Mouse (Mus musculus) kidney, embryonic 14.5 days (tissue): ENCODE data around the gene Gm2431. TPM values are rescaled to one million over a fixed set of nuclear protein-coding genes. Genes with fewer than 3 reads are reported as not detected.
"Not testable (repeated sequence)": the region's sequence is repeated elsewhere in the genome, so short reads cannot be mapped to it uniquely, and the experiment has no call there.

ENCODE experiments used
- ATAC-seq: fragments of 200-750 bp; cut with Nextera tagmentation; 2 replicates; pipeline ENCODE4 v1.8.0; 2017; ENCODE audit warnings: moderate number of reproducible peaks, mild to moderate bottlenecking, moderate TSS enrichment, moderate library complexity; ENCODE audit not compliant: low FRiP score, low TSS enrichment
- H3K27ac ChIP-seq: fragments of 300-500 bp; sonication (generic); 2 replicates; pipeline ENCODE4 v1.5.1; 2014; ENCODE audit warnings: low read depth, mild to moderate bottlenecking, low read length, moderate library complexity, mixed read lengths
- H3K27me3 ChIP-seq: fragments of 300-500 bp; sonication (generic); 2 replicates; pipeline ENCODE4 v1.6.1; 2014; ENCODE audit warnings: mild to moderate bottlenecking, low read length; ENCODE audit not compliant: control insufficient read depth, insufficient read depth
- H3K36me3 ChIP-seq: fragments of 300-500 bp; sonication (generic); 2 replicates; pipeline ENCODE4 v1.6.1; 2014; ENCODE audit warnings: low read length, mixed read lengths; ENCODE audit not compliant: control insufficient read depth, insufficient read depth
- H3K4me1 ChIP-seq: fragments of 300-500 bp; sonication (generic); 2 replicates; pipeline ENCODE4 v1.6.1; 2014; ENCODE audit warnings: low read length, mixed read lengths; ENCODE audit not compliant: control insufficient read depth, insufficient read depth
- H3K4me2 ChIP-seq: fragments of 300-500 bp; sonication (generic); replicated peaks from 2 replicates; pipeline ENCODE4 v1.6.1; 2014; ENCODE audit warnings: low read depth, mild to moderate bottlenecking, low read length
- H3K4me3 ChIP-seq: fragments of 300-500 bp; sonication (generic); 2 replicates; pipeline ENCODE4 v1.5.1; 2014; ENCODE audit warnings: mild to moderate bottlenecking, low read length
- H3K9ac ChIP-seq: fragments of 300-500 bp; sonication (generic); 2 replicates; pipeline ENCODE4 v1.6.1; 2014; ENCODE audit warnings: low read depth, mild to moderate bottlenecking, low read length, moderate library complexity
- H3K9me3 ChIP-seq: fragments of 300-500 bp; sonication (generic); 2 replicates; pipeline ENCODE4 v1.6.1; 2016; ENCODE audit warnings: low read length; ENCODE audit not compliant: control insufficient read depth
- WGBS: fragments of 180-500 bp; shearing (Covaris S2); extraction: QIAGEN DNeasy Blood & Tissue Kit; methylation state at CpG from one replicate; pipeline ENCODE4 v1.1.7; 2014; 5-methylcytosine and 5-hydroxymethylcytosine counted together
- polyA plus RNA-seq: library from polyadenylated mRNA; unstranded; fragments of >200 nt; fragmentation: Nextera tagmentation; extraction: Ambion mirVana; gene quantifications from 2 replicates; pipeline ENCODE4 v1.2.1, GENCODE M21; 2014

The Gm2431 gene
- polyA plus RNA-seq, 1 experiment from 2014 or later: not detected

- peak; percentile 77 for ATAC-seq
- WGBS: under 1% methylated on average over 19 of the region's 19 CpGs
- peaks cover 11% of the 10 kb centered on the region; the same call in 1 of the 2 replicates for H3K4me1 ChIP-seq
Observed at GRCm38 (mm10) chr7:142284615-142285080, 26.5 kb upstream of the Gm2431 start.

GRCm38 (mm10) chr7:142284023-142284591, 26.0 kb upstream of the Gm2431 start:
- Histone ChIP-seq H3K36me3 (no peaks in the 10 kb centered on the region), H3K4me1 (peaks cover 11% of the 10 kb centered on the region; the same call in 1 of the 2 replicates), H3K4me3 (peak overlapping the region; percentile 59), H3K27ac (peak overlapping the region; percentile 95), H3K4me2 (peak overlapping the region; percentile 79), H3K9me3 (no peaks in the 10 kb centered on the region), H3K9ac (peak overlapping the region; percentile 75), H3K27me3 (no peaks in the 10 kb centered on the region)
- WGBS: under 1% methylated on average over 38 of the region's 38 CpGs
- peak; percentile 82 for ATAC-seq

More at GRCm38 (mm10) chr7:142284615-142285080, 26.5 kb upstream of the Gm2431 start:
- Histone ChIP-seq H3K4me2 (peak overlapping the region; percentile 79), H3K4me3 (peak overlapping the region; percentile 59), H3K9ac (peak overlapping the region; percentile 75), H3K9me3 (no peaks in the 10 kb centered on the region), H3K36me3 (no peaks in the 10 kb centered on the region), H3K27me3 (no peaks in the 10 kb centered on the region), H3K27ac (peak overlapping the region; percentile 95)

DNA sequence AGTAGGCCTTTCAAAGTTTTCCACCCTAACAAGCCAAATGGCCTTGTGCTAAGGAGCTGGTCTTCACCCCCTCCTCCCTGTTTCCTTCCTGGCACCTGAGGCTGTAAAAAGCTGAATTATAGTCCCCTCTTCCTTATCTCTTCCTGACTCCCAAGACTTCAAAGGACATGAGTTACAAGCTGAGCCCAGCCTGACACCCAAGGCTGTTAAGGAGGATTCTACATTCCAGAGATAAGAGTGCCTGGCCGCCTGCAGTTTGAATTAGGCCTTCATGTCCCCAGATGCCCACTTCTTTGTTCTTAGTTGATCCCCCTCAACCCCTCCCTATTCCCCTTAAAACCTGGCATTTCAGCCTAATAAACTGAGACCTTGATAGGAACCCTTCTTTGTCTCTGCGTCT, 24.7 kb upstream of the Gm2431 start:
- Histone ChIP-seq H3K9ac (0 out of 2 replicates have a peak overlapping the region, but pooled peaks have one; percentile 75), H3K27ac (0 out of 2 replicates have a peak overlapping the region, but pooled peaks have one; percentile 95), H3K4me2 (peak overlapping the region; percentile 79), H3K4me1 (peaks cover 11% of the 10 kb centered on the region; the same call in 1 of the 2 replicates)
- H3K27me3 ChIP-seq, H3K9me3 ChIP-seq, ATAC-seq, H3K36me3 ChIP-seq, H3K4me3 ChIP-seq: not testable (repeated sequence)
- WGBS: 12% methylated on average over 2 of the region's 2 CpGs

GRCm38 (mm10) chr7:142279291-142279690, 21.1 kb upstream of the Gm2431 start:
- WGBS: 75% methylated on average over 1 of the region's 1 CpGs
- H3K4me3 ChIP-seq, H3K36me3 ChIP-seq, ATAC-seq, H3K4me1 ChIP-seq, H3K9ac ChIP-seq, H3K27me3 ChIP-seq, H3K9me3 ChIP-seq, H3K27ac ChIP-seq, H3K4me2 ChIP-seq: not testable (repeated sequence)

GRCm38 (mm10) chr7:142278183-142278582, 20.0 kb upstream of the Gm2431 start:
- WGBS: 0% methylated on average over 3 of the region's 3 CpGs

DNA sequence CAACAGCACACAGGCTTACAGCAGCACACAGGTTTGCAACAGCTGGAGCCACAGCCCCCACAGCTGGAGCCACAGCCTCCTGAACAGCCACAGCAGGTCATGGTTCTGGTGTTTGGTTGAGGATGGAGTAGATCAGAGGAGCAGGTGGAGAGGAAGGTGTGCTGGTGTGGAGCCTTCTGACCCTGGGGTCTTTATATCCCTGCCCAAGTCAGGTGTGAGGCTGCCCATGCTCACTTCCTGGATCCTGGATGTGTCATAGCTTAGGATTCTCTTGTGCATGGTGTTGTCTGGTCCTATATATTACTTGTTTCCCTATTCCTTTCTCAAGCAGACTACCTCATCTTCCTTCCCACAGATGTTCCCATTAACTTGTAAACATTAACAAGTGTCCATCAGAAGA, 16.1 kb upstream of the Gm2431 start, which contains the start of gene Gm4559:
Gene Gm4559 (minus strand): TSS at position 101 of the 400 bp plus-strand sequence.
- not testable (repeated sequence) for H3K36me3 ChIP-seq, H3K4me2 ChIP-seq, H3K27me3 ChIP-seq, H3K4me3 ChIP-seq, ATAC-seq, H3K27ac ChIP-seq, H3K4me1 ChIP-seq, H3K9me3 ChIP-seq, H3K9ac ChIP-seq

More at GRCm38 (mm10) chr7:142278183-142278582, 20.0 kb upstream of the Gm2431 start:
- H3K4me1 ChIP-seq, H3K27me3 ChIP-seq, H3K4me2 ChIP-seq, H3K4me3 ChIP-seq, H3K27ac ChIP-seq, H3K36me3 ChIP-seq, H3K9me3 ChIP-seq, H3K9ac ChIP-seq: not testable (repeated sequence)
- ATAC-seq: peak; percentile 59; the same call in 1 of the 2 replicates

DNA sequence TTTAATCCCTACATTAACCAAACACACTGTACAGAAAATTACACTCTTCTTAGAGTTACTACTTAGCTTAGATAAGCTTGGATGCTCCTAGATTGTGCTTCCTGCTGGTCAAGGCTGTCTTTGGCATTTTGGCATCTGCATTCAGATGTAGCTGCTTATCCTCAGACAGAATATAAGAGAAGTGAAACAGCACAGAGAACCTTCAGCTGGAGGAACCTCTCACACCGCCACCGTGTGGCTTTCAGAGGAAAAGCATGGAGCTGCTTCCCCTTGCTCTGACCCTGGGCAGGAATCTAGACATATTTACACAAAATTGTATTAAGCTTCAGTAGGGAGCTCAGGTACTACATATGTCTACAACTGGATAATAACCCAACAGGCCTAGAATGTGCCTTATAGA, 2.6 kb downstream of the Gm2431 start:
- Histone ChIP-seq H3K4me3 (no peak overlapping the region), H3K4me1 (no peaks in the 10 kb centered on the region)
- WGBS: 0% methylated on average over 2 of the region's 2 CpGs

GRCm38 (mm10) chr7:142249824-142250223, 8.3 kb downstream of the Gm2431 start:
- no peak for ATAC-seq
- Histone ChIP-seq H3K27me3 (no peaks in the 10 kb centered on the region), H3K9me3 (no peaks in the 10 kb centered on the region), H3K27ac (no peak overlapping the region), H3K4me3 (no peak overlapping the region), H3K4me1 (no peaks in the 10 kb centered on the region), H3K9ac (no peak overlapping the region), H3K36me3 (no peaks in the 10 kb centered on the region), H3K4me2 (no peak overlapping the region)
- WGBS: 0% methylated on average over 1 of the region's 1 CpGs

More for the DNA sequence above, 2.6 kb downstream of the Gm2431 start:
- Histone ChIP-seq H3K27me3 (no peaks in the 10 kb centered on the region), H3K9ac (no peak overlapping the region), H3K36me3 (no peaks in the 10 kb centered on the region), H3K9me3 (no peaks in the 10 kb centered on the region), H3K4me2 (no peak overlapping the region), H3K27ac (no peak overlapping the region)
- no peak for ATAC-seq

DNA sequence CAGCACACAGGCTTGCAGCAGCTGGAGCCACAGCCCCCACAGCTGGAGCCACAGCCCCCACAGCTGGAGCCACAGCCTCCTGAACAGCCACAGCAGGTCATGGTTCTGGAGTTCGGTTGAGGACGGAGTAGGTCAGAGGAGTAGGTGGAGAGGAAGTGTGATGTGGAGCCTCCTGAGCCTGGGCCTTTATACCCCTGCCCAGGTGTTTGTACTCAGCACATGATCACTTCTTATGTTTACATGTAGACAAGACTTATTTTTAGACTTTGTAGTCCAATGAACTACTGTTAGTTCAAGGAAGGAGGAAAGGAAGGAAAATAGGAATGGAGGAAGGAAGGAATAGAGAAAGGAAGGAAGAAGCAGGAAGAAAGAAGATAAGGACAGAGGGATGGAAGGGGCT, 17.2 kb downstream of the Gm2431 start, which contains the start of gene Gm40460:
Gene Gm40460 (minus strand): TSS at position 101 of the 400 bp plus-strand sequence.
- Histone ChIP-seq H3K9me3 (no peaks in the 10 kb centered on the region; the same call in 1 of the 2 replicates), H3K4me1 (no peaks in the 10 kb centered on the region), H3K9ac (no peak within 1 kb of the TSS), H3K4me2 (no peak within 1 kb of the TSS), H3K27me3 (no peaks in the 10 kb centered on the region), H3K27ac (no peak within 1 kb of the TSS), H3K36me3 (no peaks in the 10 kb centered on the region), H3K4me3 (no peak within 1 kb of the TSS)
- ATAC-seq: no peak
- 26% methylated on average over 2 of the region's 2 CpGs for WGBS
